Mouse (Mus musculus): ENCODE data around the gene Nlrp3. TPM values are rescaled to one million over a fixed set of nuclear protein-coding genes. Genes with fewer than 3 reads are reported as not detected.

The Nlrp3 gene
- polyA plus RNA-seq (2015; fragmentation: Nextera tagmentation; extraction: Ambion mirVana) = 0.20 and 0.66 TPM in 2 replicates

DNA sequence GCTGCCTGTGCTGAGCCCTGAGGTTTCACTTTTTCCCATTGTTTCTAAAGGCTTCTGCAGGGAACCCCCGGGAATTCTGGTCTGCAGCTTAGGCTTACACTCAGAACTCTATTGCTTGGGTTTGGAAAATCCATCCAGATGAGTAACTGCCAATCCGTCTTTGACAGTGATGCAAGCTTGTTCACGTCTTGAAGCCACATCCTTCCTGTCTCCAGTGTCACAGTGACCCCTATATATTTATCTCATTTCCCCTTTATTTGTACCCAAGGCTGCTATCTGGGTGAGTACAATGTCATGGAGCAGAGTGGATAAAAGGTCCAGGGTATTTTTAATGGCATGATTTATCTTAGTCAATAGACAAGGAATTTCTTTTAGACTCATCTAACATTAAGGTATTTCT lies at the start of gene Nlrp3:
Gene Nlrp3, plus strand, starts transcription at position 245 of the 400 bp plus-strand sequence.
- 0 out of 2 replicates have a peak, but pooled peaks cover 5% of the 10 kb centered on the region for H3K4me1 ChIP-seq (replicated peaks)
- no peak within 1 kb of the TSS for H3K9ac ChIP-seq
- H3K36me3 ChIP-seq = no peaks in the 10 kb centered on the region
- no peak for ATAC-seq (replicated peaks; ENCODE audit: insufficient number of reproducible peaks, insufficient read depth, low FRiP score, low read depth)
- 43% methylated on average over 3 of the region's 3 CpGs for WGBS
- H3K4me2 ChIP-seq = no peak within 1 kb of the TSS
- no peak within 1 kb of the TSS for H3K27ac ChIP-seq
- no peaks in the 10 kb centered on the region for H3K27me3 ChIP-seq
- no peaks in the 10 kb centered on the region for H3K9me3 ChIP-seq (replicated peaks)
- no peak within 1 kb of the TSS for H3K4me3 ChIP-seq

DNA sequence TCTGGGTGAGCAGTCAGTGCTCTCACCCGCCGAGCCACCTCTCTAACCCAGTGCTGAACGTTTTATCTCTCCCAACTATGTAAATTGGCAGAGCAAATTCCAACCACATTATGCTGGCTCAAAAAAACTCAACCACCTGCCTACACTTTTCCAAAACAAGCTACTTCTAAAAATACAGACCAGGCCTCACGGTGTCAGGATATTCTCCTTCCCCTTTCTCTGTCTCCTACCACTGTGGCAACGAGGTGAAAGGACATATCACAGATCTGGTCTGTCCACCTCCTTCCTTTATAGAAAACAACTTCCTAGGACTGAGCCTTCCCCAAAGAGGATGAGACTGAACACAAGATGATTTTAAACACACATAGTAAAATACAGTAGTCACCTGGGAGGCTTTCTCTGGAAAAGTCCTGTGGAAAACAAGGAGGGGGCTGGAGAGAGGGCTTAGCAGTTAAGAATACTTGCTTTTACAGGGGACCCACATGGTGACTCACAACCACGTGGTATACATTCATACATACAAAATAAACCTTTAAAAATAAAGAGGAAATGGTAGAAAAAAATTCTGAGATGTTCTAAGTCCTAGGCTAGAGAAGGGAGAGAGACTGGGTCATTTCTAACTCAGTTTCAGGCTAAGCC lies 44.6 kb upstream of the Nlrp3 start:
- no peaks in the 10 kb centered on the region for H3K9me3 ChIP-seq (replicated peaks)
- 62% methylated on average over 6 of the region's 6 CpGs for WGBS
- H3K27me3 ChIP-seq = no peaks in the 10 kb centered on the region
- no peaks in the 10 kb centered on the region for H3K4me1 ChIP-seq (replicated peaks)
- H3K27ac ChIP-seq = no peak overlapping the region
- H3K4me2 ChIP-seq = no peak overlapping the region
- no peak overlapping the region for H3K4me3 ChIP-seq
- H3K36me3 ChIP-seq = peaks cover 93% of the 10 kb centered on the region
- ATAC-seq (replicated peaks; ENCODE audit: insufficient number of reproducible peaks, insufficient read depth, low FRiP score, low read depth) = no peak
- no peak overlapping the region for H3K9ac ChIP-seq

DNA sequence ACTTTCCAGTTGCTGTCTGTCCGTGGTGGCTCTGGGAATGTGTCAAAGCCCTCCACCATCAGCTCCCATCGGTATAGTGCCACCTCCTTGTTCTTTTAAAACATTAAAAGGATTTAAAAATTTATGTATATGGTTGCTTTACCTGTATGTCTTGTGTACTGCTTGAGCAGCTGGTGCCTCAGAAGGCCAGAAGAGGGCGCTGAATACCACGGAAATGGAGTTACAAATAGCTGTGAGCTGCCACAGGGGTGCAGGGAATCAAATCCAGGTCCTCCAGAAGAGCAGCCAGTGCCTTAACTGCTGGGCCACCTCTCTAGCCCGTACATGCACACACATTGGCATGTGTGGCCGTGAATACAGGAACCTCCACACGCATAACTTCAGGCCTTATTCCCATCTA lies 43.6 kb upstream of the Nlrp3 start:
- Histone ChIP-seq H3K4me3 (no peak overlapping the region), H3K27ac (no peak overlapping the region), H3K4me1 (replicated peaks) (no peaks in the 10 kb centered on the region), H3K9me3 (replicated peaks) (no peaks in the 10 kb centered on the region), H3K36me3 (peaks cover 92% of the 10 kb centered on the region), H3K27me3 (no peaks in the 10 kb centered on the region), H3K4me2 (no peak overlapping the region), H3K9ac (no peak overlapping the region)
- no peak for ATAC-seq (replicated peaks; ENCODE audit: insufficient number of reproducible peaks, insufficient read depth, low FRiP score, low read depth)
- WGBS = 89% methylated on average over 7 of the region's 7 CpGs

DNA sequence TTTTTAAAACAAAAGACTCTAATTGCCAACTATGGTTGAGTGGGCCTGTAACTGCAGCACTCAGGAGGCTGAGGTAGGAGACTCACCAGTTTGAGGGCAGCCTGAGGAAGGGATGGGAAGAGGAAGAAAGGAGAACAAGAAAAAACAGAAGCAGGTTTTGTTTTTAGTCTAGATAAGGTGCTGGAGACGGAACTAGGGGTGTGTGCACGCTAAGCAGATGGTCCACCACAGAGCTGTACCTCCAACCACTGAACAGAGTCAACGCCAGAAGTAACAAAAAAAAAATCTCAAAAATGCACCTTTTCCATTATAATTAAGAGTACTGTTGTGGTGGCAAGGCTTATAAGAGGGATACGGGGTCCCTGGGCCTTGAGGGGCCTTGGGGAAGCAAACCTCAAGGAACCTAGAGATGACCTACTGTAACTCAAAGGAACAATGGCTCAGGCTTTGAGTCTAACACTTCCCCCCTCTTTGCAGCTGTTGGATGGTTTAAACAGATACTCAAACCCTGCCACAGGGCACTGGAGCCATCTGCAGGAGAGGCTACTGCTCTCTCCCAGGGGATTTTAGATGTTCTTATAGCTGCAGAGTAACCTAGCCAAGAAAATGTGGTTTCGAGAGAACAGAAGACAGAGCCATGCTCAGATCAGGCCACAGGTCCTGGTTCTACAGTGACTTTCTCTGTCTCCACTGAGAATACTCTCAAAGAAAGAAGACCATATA lies 39.2 kb upstream of the Nlrp3 start:
- ATAC-seq (replicated peaks; ENCODE audit: insufficient number of reproducible peaks, insufficient read depth, low FRiP score, low read depth) = no peak
- WGBS = 81% methylated on average over 5 of the region's 5 CpGs
- H3K4me3 ChIP-seq = no peak overlapping the region
- no peaks in the 10 kb centered on the region for H3K27me3 ChIP-seq
- H3K36me3 ChIP-seq = peaks cover 73% of the 10 kb centered on the region
- no peak overlapping the region for H3K9ac ChIP-seq
- H3K27ac ChIP-seq = no peak overlapping the region
- no peak overlapping the region for H3K4me2 ChIP-seq
- peaks cover 13% of the 10 kb centered on the region for H3K4me1 ChIP-seq (replicated peaks)
- no peaks in the 10 kb centered on the region for H3K9me3 ChIP-seq (replicated peaks)

DNA sequence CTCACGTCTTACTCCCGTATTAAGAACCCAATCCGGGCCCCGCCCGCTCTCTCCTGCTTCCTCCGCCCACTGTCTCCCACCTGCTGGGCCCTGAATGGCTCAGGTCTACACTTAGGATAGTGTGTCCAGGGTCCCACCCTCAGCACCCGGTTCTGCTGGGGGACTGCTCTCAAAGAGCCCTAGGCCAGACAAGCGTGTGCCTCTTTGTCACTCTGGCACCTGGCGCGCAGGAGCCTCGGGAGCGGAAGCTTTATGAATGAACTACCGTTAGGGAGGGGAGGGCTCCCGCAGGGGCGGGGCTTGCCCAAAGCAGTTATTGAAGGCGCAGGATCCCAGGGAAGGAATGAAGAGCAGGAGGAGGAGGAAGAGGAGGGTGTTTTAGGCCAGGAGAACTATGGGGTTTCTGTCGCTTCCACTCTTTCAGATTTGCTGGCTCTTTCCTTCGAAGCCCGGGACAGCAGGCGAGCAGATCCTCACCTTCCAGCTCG lies 36.0 kb upstream of the Nlrp3 start:
- Histone ChIP-seq H3K36me3 (peaks cover 41% of the 10 kb centered on the region), H3K4me1 (replicated peaks) (peaks cover 19% of the 10 kb centered on the region), H3K27me3 (no peaks in the 10 kb centered on the region), H3K4me3 (peak overlapping the region; percentile 89), H3K9me3 (replicated peaks) (no peaks in the 10 kb centered on the region), H3K9ac (peak overlapping the region; percentile 90), H3K4me2 (peak overlapping the region; percentile 84), H3K27ac (peak overlapping the region; percentile 97)
- 1% methylated on average over 21 of the region's 21 CpGs for WGBS
- ATAC-seq (replicated peaks; ENCODE audit: insufficient number of reproducible peaks, insufficient read depth, low FRiP score, low read depth) = peak; percentile 20; the same call in 1 of the 2 replicates

DNA sequence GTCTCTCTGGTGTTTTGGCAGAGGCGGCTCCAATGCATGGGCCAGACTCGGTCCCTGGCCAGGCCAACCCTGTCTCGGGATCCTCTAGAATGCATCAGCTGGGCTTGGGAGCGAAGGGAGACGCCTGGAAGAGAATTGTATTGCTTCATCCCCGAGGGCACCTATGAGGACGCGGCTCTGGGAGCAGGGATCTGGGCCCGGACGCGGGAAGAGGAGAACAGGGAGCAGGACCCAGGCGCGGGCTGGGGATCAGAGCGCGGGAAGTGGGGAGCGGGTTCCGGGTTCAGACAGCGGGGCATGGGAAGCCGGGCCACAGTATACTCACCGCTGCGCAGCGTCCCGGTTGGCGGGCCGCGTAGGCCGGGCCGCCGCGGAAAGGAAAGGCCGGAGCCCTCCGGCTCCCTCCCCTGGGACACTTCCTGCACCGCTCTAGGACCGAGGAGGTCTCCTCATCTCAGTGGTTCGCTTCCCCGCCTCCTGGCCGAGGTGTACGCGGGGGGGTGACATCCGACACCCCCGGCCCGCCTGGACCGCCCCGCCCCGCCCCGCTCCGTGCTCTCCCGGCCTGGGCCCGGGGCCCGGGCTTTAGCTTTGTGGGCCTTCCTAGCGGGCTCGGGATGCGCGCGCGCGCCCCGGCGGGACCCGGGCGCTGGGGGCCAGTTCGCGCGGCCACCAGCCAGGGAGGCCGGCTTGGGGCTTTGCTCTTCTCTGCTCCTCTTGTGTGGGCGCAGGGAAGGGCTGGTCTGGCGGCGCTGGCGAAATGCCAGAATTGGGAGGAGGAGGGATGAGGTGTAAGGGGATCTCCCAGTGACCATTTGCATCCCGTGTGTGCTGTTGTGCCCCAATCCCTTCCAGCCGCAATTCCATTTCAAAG lies 35.3 kb upstream of the Nlrp3 start:
- H3K36me3 ChIP-seq = peaks cover 40% of the 10 kb centered on the region
- peak overlapping the region; percentile 90 for H3K9ac ChIP-seq
- H3K27ac ChIP-seq = peak overlapping the region; percentile 97
- peak overlapping the region; percentile 84 for H3K4me2 ChIP-seq
- no peaks in the 10 kb centered on the region for H3K9me3 ChIP-seq (replicated peaks)
- H3K27me3 ChIP-seq = no peaks in the 10 kb centered on the region
- peak; percentile 96 for ATAC-seq (replicated peaks; ENCODE audit: insufficient number of reproducible peaks, insufficient read depth, low FRiP score, low read depth)
- H3K4me3 ChIP-seq = peak overlapping the region; percentile 89
- under 1% methylated on average over 61 of the region's 71 CpGs for WGBS
- H3K4me1 ChIP-seq (replicated peaks) = peaks cover 19% of the 10 kb centered on the region

DNA sequence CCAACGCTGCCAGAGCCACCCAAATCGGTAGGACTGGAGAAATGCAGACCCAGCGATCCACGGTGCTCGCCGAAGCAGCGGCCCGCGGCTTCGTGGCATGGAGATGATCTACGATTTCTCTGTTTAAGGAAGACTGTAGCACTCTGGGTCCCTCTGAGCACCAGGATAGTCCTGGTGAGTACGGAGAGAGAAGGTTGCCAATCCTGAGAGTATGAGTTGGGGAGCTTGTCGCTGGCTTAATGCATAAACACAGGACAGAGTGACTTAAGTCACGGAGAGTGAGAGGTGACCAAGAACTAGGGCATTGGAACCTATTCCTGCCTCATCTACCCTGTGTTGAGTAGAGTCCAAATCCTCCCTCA lies 34.7 kb upstream of the Nlrp3 start:
- H3K4me1 ChIP-seq (replicated peaks) = peaks cover 19% of the 10 kb centered on the region
- H3K4me3 ChIP-seq = peak overlapping the region; percentile 89
- H3K4me2 ChIP-seq = peak overlapping the region; percentile 84
- 1% methylated on average over 14 of the region's 14 CpGs for WGBS
- H3K9ac ChIP-seq = peak overlapping the region; percentile 90
- peak overlapping the region; percentile 97 for H3K27ac ChIP-seq
- no peaks in the 10 kb centered on the region for H3K9me3 ChIP-seq (replicated peaks)
- peaks cover 38% of the 10 kb centered on the region for H3K36me3 ChIP-seq
- H3K27me3 ChIP-seq = no peaks in the 10 kb centered on the region
- ATAC-seq (replicated peaks; ENCODE audit: insufficient number of reproducible peaks, insufficient read depth, low FRiP score, low read depth) = peak; percentile 12; the same call in 1 of the 2 replicates

DNA sequence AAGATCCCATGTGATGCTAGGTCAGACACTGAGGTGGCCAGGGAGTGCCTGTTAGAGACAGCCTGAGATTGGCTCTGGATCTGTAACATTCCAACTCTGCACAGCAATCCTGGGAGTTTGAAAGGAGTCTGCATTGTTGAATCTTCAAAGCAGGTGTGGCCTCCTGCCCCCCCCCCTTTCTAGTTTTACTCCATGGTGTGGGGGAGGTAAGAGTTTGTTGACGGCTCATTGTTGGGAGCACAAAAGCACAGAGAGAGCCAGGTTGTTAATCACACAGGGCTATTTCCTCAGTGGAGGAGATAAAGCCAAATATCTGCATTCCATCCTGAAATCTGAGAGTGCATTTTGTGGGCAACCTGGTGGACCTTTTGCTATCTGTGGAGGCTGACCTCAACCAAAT lies 29.8 kb upstream of the Nlrp3 start:
- 58% methylated on average over 1 of the region's 1 CpGs for WGBS
- Histone ChIP-seq H3K36me3 (peaks cover 11% of the 10 kb centered on the region), H3K4me1 (replicated peaks) (peaks cover 12% of the 10 kb centered on the region), H3K4me3 (no peak overlapping the region), H3K4me2 (no peak overlapping the region), H3K27ac (no peak overlapping the region), H3K9ac (no peak overlapping the region), H3K9me3 (replicated peaks) (no peaks in the 10 kb centered on the region), H3K27me3 (no peaks in the 10 kb centered on the region)
- no peak for ATAC-seq (replicated peaks; ENCODE audit: insufficient number of reproducible peaks, insufficient read depth, low FRiP score, low read depth)

DNA sequence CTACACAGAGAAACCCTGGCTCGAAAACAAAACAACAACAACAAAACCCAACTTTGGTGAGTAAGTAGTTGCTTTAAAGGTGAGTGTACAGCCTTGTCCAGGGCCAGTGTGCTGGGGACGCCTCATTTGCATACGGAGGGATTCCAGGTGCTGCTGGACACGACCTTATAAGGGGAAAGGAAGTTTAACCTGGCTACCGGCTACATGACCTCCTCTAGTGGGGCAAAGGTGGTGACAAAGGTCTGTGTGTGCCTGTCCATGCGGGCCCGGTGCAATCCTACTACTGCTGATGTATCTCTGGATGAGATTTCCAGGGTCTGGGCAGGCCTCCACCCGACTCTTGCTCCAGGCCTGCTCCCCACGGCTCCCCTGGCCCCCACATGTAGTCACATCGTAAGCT lies 28.6 kb upstream of the Nlrp3 start:
- no peak for ATAC-seq (replicated peaks; ENCODE audit: insufficient number of reproducible peaks, insufficient read depth, low FRiP score, low read depth)
- WGBS = 83% methylated on average over 10 of the region's 10 CpGs
- Histone ChIP-seq H3K27me3 (no peaks in the 10 kb centered on the region), H3K4me2 (no peak overlapping the region), H3K4me3 (no peak overlapping the region), H3K27ac (no peak overlapping the region), H3K36me3 (peaks cover 11% of the 10 kb centered on the region), H3K9ac (no peak overlapping the region), H3K9me3 (replicated peaks) (no peaks in the 10 kb centered on the region), H3K4me1 (replicated peaks) (peaks cover 3% of the 10 kb centered on the region; the same call in 1 of the 2 replicates)

DNA sequence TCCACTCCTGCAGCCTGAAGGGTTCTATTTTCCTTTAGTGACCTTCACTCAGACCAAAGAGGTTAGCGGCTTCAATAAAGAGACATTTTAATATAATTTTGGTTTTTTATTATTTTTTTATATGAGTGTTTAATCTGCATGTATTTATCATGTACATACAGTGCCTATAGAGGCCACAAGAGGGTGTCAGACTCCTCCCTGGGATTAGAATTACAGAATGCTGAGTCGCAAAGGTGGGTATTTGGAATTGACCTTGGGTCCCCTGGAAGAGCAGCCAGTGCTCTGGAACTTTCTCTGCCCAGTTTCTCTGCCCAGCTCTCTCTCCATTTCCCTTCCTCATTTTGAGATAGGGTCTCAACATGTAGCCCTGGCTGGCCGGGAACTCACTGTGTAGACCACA lies 27.8 kb upstream of the Nlrp3 start:
- peak overlapping the region; percentile 61; the same call in 1 of the 2 replicates for H3K27ac ChIP-seq
- no peak overlapping the region for H3K9ac ChIP-seq
- H3K4me3 ChIP-seq = no peak overlapping the region
- no peaks in the 10 kb centered on the region for H3K27me3 ChIP-seq
- H3K4me2 ChIP-seq = no peak overlapping the region
- ATAC-seq (replicated peaks; ENCODE audit: insufficient number of reproducible peaks, insufficient read depth, low FRiP score, low read depth) = no peak
- H3K4me1 ChIP-seq (replicated peaks) = peaks cover 5% of the 10 kb centered on the region
- WGBS = 73% methylated on average over 3 of the region's 3 CpGs
- H3K36me3 ChIP-seq = peaks cover 11% of the 10 kb centered on the region
- no peaks in the 10 kb centered on the region for H3K9me3 ChIP-seq (replicated peaks)

DNA sequence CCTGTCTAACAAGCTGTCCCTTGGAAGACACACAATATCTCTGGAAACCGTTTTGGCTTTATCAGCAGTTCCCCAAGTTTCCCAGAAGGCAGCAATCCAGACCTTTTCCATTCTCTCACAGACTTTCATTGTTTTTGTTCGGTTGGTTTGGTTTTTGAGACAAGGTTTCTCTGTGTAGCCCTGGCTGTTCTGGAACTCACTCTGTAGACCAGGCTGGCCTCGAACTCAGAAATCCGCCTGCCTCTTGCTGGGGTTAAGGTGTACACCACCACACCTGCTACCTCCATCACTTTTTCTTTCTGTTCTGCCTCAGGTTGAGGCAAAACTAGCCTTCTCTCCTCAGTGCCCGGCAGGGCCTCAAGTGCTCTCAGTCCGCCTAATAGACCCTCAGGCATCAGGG lies 27.0 kb upstream of the Nlrp3 start:
- H3K4me1 ChIP-seq (replicated peaks) = peaks cover 5% of the 10 kb centered on the region
- ATAC-seq (replicated peaks; ENCODE audit: insufficient number of reproducible peaks, insufficient read depth, low FRiP score, low read depth) = no peak
- no peak overlapping the region for H3K4me2 ChIP-seq
- H3K36me3 ChIP-seq = peaks cover 11% of the 10 kb centered on the region
- no peaks in the 10 kb centered on the region for H3K27me3 ChIP-seq
- H3K4me3 ChIP-seq = no peak overlapping the region
- H3K27ac ChIP-seq = peak overlapping the region; percentile 61
- H3K9ac ChIP-seq = no peak overlapping the region
- WGBS = 59% methylated on average over 6 of the region's 6 CpGs
- H3K9me3 ChIP-seq (replicated peaks) = no peaks in the 10 kb centered on the region
